Mouse (Mus musculus) lung, adult 2 months (tissue): Measurements from ENCODE around the gene Hltf.

Experiments used
- CTCF ChIP-seq: fragments of 200-500 bp; IDR thresholded peaks from 2 replicates; pipeline ENCODE4 v1.5.1; 2011; ENCODE audit warnings: mild to moderate bottlenecking, low read length, control low read depth; ENCODE audit not compliant: insufficient read depth
- POLR2A ChIP-seq: fragments of 200-500 bp; IDR thresholded peaks from 2 replicates; pipeline ENCODE4 v1.6.1; 2011; ENCODE audit warnings: low read depth, mild to moderate bottlenecking, control low read depth, low read length, borderline replicate concordance; ENCODE audit errors: extremely low read depth

DNA sequence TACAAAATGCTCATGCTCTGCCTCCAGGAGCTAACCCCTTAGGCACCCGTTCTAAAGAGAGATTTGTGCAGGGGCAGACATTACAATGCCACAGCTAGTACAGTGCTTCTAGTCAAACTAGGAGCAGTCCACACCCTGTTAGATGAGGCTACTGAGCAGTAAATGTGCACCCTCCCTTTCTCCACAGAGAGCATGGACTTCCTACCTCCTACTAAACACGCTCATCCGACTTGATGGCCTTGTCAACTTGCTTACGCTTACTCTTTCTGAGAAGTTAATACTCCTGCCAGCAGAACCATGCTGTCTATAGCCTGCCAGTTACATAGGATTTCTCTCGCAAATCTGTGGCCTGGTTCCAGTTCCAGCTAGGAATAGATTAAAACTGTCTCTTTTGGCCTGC lies 68.0 kb downstream of the Hltf start:
- TF ChIP-seq POLR2A, result no peak
- no peak for TF ChIP-seq CTCF
